Mouse (Mus musculus) CH12.LX (cell line): ENCODE measurements around the gene R3hdm2. TPM values are rescaled to one million over a fixed set of nuclear protein-coding genes. Genes with fewer than 3 reads are reported as not detected.
A peak's percentile ranks its signal among the peaks of the same experiment; 100 is the strongest.

ENCODE experiments used
- DNase-seq: peaks from one replicate; pipeline ENCODE4 v3.0.0-alpha.2; 2013; ENCODE audit errors: extremely low read depth
- H3K27ac ChIP-seq: 2 replicates; pipeline ENCODE4 v1.5.1; 2012; ENCODE audit warnings: low read depth, mild to moderate bottlenecking, control low read depth, moderate library complexity; ENCODE audit not compliant: insufficient read depth
- H3K27me3 ChIP-seq: replicated peaks from 2 replicates; pipeline ENCODE3; 2012; ENCODE audit warnings: inconsistent platforms
- H3K36me3 ChIP-seq, 2 experiments: replicated peaks in 1 of 2; 2 replicates each; pipeline versions ENCODE3 to v1.6.1; 2012; ENCODE audit warnings: inconsistent platforms in 1 of 2, low read length in 1 of 2, mild to moderate bottlenecking in 1 of 2, mixed read lengths in 1 of 2, moderate library complexity in 1 of 2; ENCODE audit not compliant: control insufficient read depth in 1 of 2, insufficient read depth in 1 of 2
- H3K4me1 ChIP-seq, 2 experiments: 2 replicates each; pipeline ENCODE4 v1.6.1; 2012; ENCODE audit warnings: inconsistent platforms in 1 of 2, moderate library complexity in 1 of 2; ENCODE audit not compliant: insufficient read depth in 2 of 2, control insufficient read depth in 1 of 2
- H3K4me2 ChIP-seq: 2 replicates; pipeline ENCODE4 v1.6.1; 2012; ENCODE audit warnings: low read depth, mild to moderate bottlenecking, control low read depth; ENCODE audit not compliant: poor library complexity, insufficient read depth, severe bottlenecking
- H3K4me3 ChIP-seq, 3 experiments: fragments of 150-350 bp in 1 of 3; sonication (generic) in 1 of 3; replicated peaks in 1 of 3; 2 replicates each; pipeline versions ENCODE3 to v1.5.1; 2011 to 2012; ENCODE audit warnings: low read depth in 2 of 3, low read length in 2 of 3, mild to moderate bottlenecking in 2 of 3, moderate library complexity in 2 of 3, control low read depth in 1 of 3, improper control_type of control experiment in 1 of 3, inconsistent platforms in 1 of 3, mixed read lengths in 1 of 3; ENCODE audit not compliant: poor library complexity in 1 of 3
- H3K79me2 ChIP-seq: replicated peaks from 2 replicates; pipeline ENCODE4 v1.6.1; 2012; ENCODE audit warnings: mild to moderate bottlenecking, moderate library complexity; ENCODE audit not compliant: control insufficient read depth, poor library complexity, insufficient read depth, severe bottlenecking; ENCODE audit errors: extremely low read depth
- H3K9ac ChIP-seq: 2 replicates; pipeline ENCODE4 v1.6.1; 2012; ENCODE audit warnings: low read depth, mild to moderate bottlenecking, control low read depth, moderate library complexity; ENCODE audit not compliant: insufficient read depth
- H3K9me3 ChIP-seq: replicated peaks from 2 replicates; pipeline ENCODE3; 2012; ENCODE audit warnings: low read length, inconsistent platforms, mixed read lengths
- BHLHE40 ChIP-seq: IDR thresholded peaks from 2 replicates; pipeline ENCODE4 v1.6.1; 2011; ENCODE audit warnings: mild to moderate bottlenecking, low read depth, low read length, improper control_type of control experiment
- CHD1 ChIP-seq: IDR thresholded peaks from 2 replicates; pipeline ENCODE4 v1.6.1; 2012; ENCODE audit warnings: low read depth, low read length, improper control_type of control experiment, inconsistent platforms
- CHD2 ChIP-seq: IDR thresholded peaks from 2 replicates; pipeline ENCODE4 v1.6.1; 2011; ENCODE audit warnings: low read length, improper control_type of control experiment
- CTCF ChIP-seq, 2 experiments: IDR thresholded peaks in 1 of 2; conservative IDR thresholded peaks in 1 of 2; 2 replicates each; pipeline ENCODE4 v1.5.1; 2011 to 2012; ENCODE audit warnings: low read depth in 2 of 2, low read length in 2 of 2, improper control_type of control experiment in 1 of 2, inconsistent platforms in 1 of 2, mild to moderate bottlenecking in 1 of 2, moderate library complexity in 1 of 2
- ELF1 ChIP-seq: IDR thresholded peaks from 2 replicates; pipeline ENCODE4 v1.6.1; 2014; ENCODE audit warnings: low read depth, mild to moderate bottlenecking, inconsistent platforms, low read length, improper control_type of control experiment
- EP300 ChIP-seq: IDR thresholded peaks from 2 replicates; pipeline ENCODE4 v1.6.1; 2011; ENCODE audit warnings: low read length, improper control_type of control experiment
- MAFK ChIP-seq: IDR thresholded peaks from 2 replicates; pipeline ENCODE4 v1.6.1; 2011; ENCODE audit warnings: low read length, improper control_type of control experiment; ENCODE audit not compliant: insufficient replicate concordance
- MAX ChIP-seq: IDR thresholded peaks from 2 replicates; pipeline ENCODE4 v1.6.1; 2011; ENCODE audit warnings: low read length, improper control_type of control experiment
- MEF2A ChIP-seq: IDR thresholded peaks from 2 replicates; pipeline ENCODE4 v1.6.1; 2014; ENCODE audit warnings: low read depth, mild to moderate bottlenecking, inconsistent platforms, low read length, improper control_type of control experiment, borderline replicate concordance
- NELFE ChIP-seq: IDR thresholded peaks from 2 replicates; pipeline ENCODE4 v1.6.1; 2011; ENCODE audit warnings: low read depth, low read length, improper control_type of control experiment
- PAX5 ChIP-seq: IDR thresholded peaks from 2 replicates; pipeline ENCODE4 v1.6.1; 2012; ENCODE audit warnings: low read length, inconsistent platforms, mixed read lengths
- POLR2A ChIP-seq: IDR thresholded peaks from 2 replicates; pipeline ENCODE4 v1.6.1; 2011; ENCODE audit warnings: low read depth, mild to moderate bottlenecking, improper control_type of control experiment, low read length
- RAD21 ChIP-seq: IDR thresholded peaks from 2 replicates; pipeline ENCODE4 v1.6.1; 2011; ENCODE audit warnings: low read depth, mild to moderate bottlenecking, low read length, improper control_type of control experiment, moderate library complexity
- SIN3A ChIP-seq: IDR thresholded peaks from 2 replicates; pipeline ENCODE4 v1.6.1; 2012; ENCODE audit warnings: low read length, improper control_type of control experiment, inconsistent platforms
- TCF12 ChIP-seq: IDR thresholded peaks from 2 replicates; pipeline ENCODE4 v1.6.1; 2014; ENCODE audit warnings: low read depth, mild to moderate bottlenecking, inconsistent platforms, low read length, improper control_type of control experiment
- USF2 ChIP-seq: conservative IDR thresholded peaks from 2 replicates; pipeline ENCODE4 v1.6.1; 2011; ENCODE audit warnings: low read depth, low read length, improper control_type of control experiment
- ZKSCAN1 ChIP-seq: IDR thresholded peaks from 2 replicates; pipeline ENCODE4 v1.6.1; 2012; ENCODE audit warnings: low read depth, inconsistent platforms, low read length, improper control_type of control experiment, borderline replicate concordance
- ZMIZ1 ChIP-seq: IDR thresholded peaks from 2 replicates; pipeline ENCODE4 v1.6.1; 2012; ENCODE audit warnings: low read depth, mild to moderate bottlenecking, inconsistent platforms, low read length, improper control_type of control experiment
- ZNF384 ChIP-seq: IDR thresholded peaks from 2 replicates; pipeline ENCODE4 v1.6.1; 2012; ENCODE audit warnings: low read depth, low read length, improper control_type of control experiment, inconsistent platforms
- dilution Hi-C: fragments of 300-500 bp; cut with MboI; formaldehyde crosslinking; loops from 2 replicates; pipeline ENCODE4 v1.14.3; 2020; ENCODE audit warnings: low sequenced_read_pairs; ENCODE audit not compliant: extremely low pct_unique_long_range_greater_than_20kb, extremely low pct_ligation_motif_present
- in situ Hi-C: fragments of 300-500 bp; cut with MboI; formaldehyde crosslinking; loops from 3 replicates; pipeline ENCODE4 v1.14.3; 2019; ENCODE audit warnings: low sequenced_read_pairs, low pct_ligation_motif_present, low pct_unique_long_range_greater_than_20kb, mixed read lengths
- polyA plus RNA-seq: library from polyadenylated mRNA; unstranded; fragments of >175 nt; gene quantifications from 2 replicates; pipeline ENCODE4 v1.2.1, GENCODE M21; 2012; ENCODE audit warnings: low read depth; ENCODE audit not compliant: insufficient read length
- total RNA-seq, 2 experiments: library from RNA; depleted of rRNA; stranded (reverse); fragments of 300-350 nt in 1 of 2; fragments of >200 nt in 1 of 2; gene quantifications; 2 replicates each; pipeline ENCODE4 v1.2.3; 2012 to 2014

The R3hdm2 gene
- total and polyA plus RNA-seq, 3 experiments, result 7.0 to 23.6 (median 8.7) TPM

- peaks cover 2 to 12% of the 10 kb centered on the region in 2 experiments; a peak in 2 of 4 replicates for H3K4me1 ChIP-seq
- peaks cover 0 to 2% of the 10 kb centered on the region in 2 experiments for H3K36me3 ChIP-seq
- no peak overlapping the region for H3K4me2 ChIP-seq
- H3K9ac ChIP-seq, result no peak overlapping the region
- in situ Hi-C loops (no loop called here), dilution Hi-C loops (no loop called here)
- TF ChIP-seq ELF1 (no peak), EP300 (no peak), BHLHE40 (no peak), RAD21 (no peak), USF2 (no peak), POLR2A (no peak), CTCF (conservative IDR thresholded peaks at IDR 0.05 in 1 of 2, IDR thresholded peaks at IDR 0.05 in 1 of 2; ENCODE audit: low read depth in 2 of 2, low read length in 2 of 2) (no peak), MAX (no peak), NELFE (no peak), MEF2A (no peak), CHD1 (no peak), PAX5 (no peak), ZKSCAN1 (no peak), SIN3A (no peak), MAFK (no peak), TCF12 (no peak), CHD2 (no peak), ZNF384 (no peak)
- peaks cover 6% of the 10 kb centered on the region for H3K79me2 ChIP-seq
- peaks cover 4% of the 10 kb centered on the region for H3K9me3 ChIP-seq
- H3K4me3 ChIP-seq, result no peak overlapping the region
- H3K27ac ChIP-seq, result no peak overlapping the region
- no peak for DNase-seq
- H3K27me3 ChIP-seq, result no peaks in the 10 kb centered on the region
Observed at GRCm38 (mm10) chr10:127377700-127378099, 2.4 kb upstream of the R3hdm2 start.

- peaks cover 0 to 8% of the 10 kb centered on the region in 2 experiments for H3K36me3 ChIP-seq
- H3K27me3 ChIP-seq, result no peaks in the 10 kb centered on the region
- dilution Hi-C loops (no loop called here), in situ Hi-C loops (no loop called here)
- H3K4me3 ChIP-seq, result peak overlapping the region; percentile 61 to 72 (median 69)
- TF ChIP-seq ZNF384, result peak; percentile 60; the same call in 1 of the 2 replicates
- no peak for TF ChIP-seq ZMIZ1
- peaks cover 2 to 18% of the 10 kb centered on the region in 2 experiments; a peak in 3 of 4 replicates for H3K4me1 ChIP-seq
- no peak for DNase-seq
- H3K9ac ChIP-seq, result peak overlapping the region; percentile 75
- peak overlapping the region; percentile 59; the same call in 1 of the 2 replicates for H3K4me2 ChIP-seq
- peaks cover 4% of the 10 kb centered on the region for H3K9me3 ChIP-seq
- peaks cover 13% of the 10 kb centered on the region for H3K79me2 ChIP-seq
- no peak overlapping the region for H3K27ac ChIP-seq
Observed at GRCm38 (mm10) chr10:127379654-127380053, 473 bp upstream of the R3hdm2 start.
